Mouse (Mus musculus) forebrain, embryonic 12.5 days (tissue): ENCODE results near the gene Hyal1. TPM values are rescaled to one million over a fixed set of nuclear protein-coding genes. Genes with fewer than 3 reads are reported as not detected.
"Not testable (repeated sequence)": the region's sequence is repeated elsewhere in the genome, so short reads cannot be mapped to it uniquely, and the experiment has no call there.

Experiments used
- ATAC-seq: fragments of 200-750 bp; cut with Nextera tagmentation; 2 replicates; pipeline ENCODE4 v1.8.0; 2017; ENCODE audit warnings: moderate TSS enrichment; ENCODE audit not compliant: low FRiP score
- H3K27ac ChIP-seq: fragments of 300-500 bp; sonication (generic); 2 replicates; pipeline ENCODE4 v1.5.1; 2016; ENCODE audit warnings: mild to moderate bottlenecking
- H3K27me3 ChIP-seq: fragments of 300-500 bp; sonication (generic); 2 replicates; pipeline ENCODE4 v1.6.1; 2016; ENCODE audit warnings: mild to moderate bottlenecking
- H3K36me3 ChIP-seq: fragments of 300-500 bp; sonication (generic); replicated peaks from 2 replicates; pipeline ENCODE4 v1.6.1; 2016; ENCODE audit warnings: mild to moderate bottlenecking
- H3K4me1 ChIP-seq: fragments of 300-500 bp; sonication (generic); 2 replicates; pipeline ENCODE4 v1.6.1; 2016
- H3K4me2 ChIP-seq: fragments of 300-500 bp; sonication (generic); 2 replicates; pipeline ENCODE4 v1.6.1; 2016; ENCODE audit warnings: mild to moderate bottlenecking, moderate library complexity
- H3K4me3 ChIP-seq: fragments of 300-500 bp; sonication (generic); replicated peaks from 2 replicates; pipeline ENCODE4 v1.5.1; 2016; ENCODE audit warnings: mild to moderate bottlenecking
- H3K9ac ChIP-seq: fragments of 300-500 bp; sonication (generic); 2 replicates; pipeline ENCODE4 v1.6.1; 2016; ENCODE audit warnings: mild to moderate bottlenecking
- H3K9me3 ChIP-seq: fragments of 300-500 bp; sonication (generic); 2 replicates; pipeline ENCODE4 v1.6.1; 2016
- WGBS: fragments of 180-500 bp; shearing (Covaris S2); methylation state at CpG from one replicate; pipeline ENCODE4 v1.1.7; 2016; 5-methylcytosine and 5-hydroxymethylcytosine counted together
- polyA plus RNA-seq: library from polyadenylated mRNA; unstranded; fragments of >200 nt; fragmentation: Nextera tagmentation; extraction: Ambion mirVana; gene quantifications from 2 replicates; pipeline ENCODE4 v1.2.1, GENCODE M21; 2016

Gene Hyal1
- polyA plus RNA-seq, 1 experiment from 2014 or later = 8.4 TPM

DNA sequence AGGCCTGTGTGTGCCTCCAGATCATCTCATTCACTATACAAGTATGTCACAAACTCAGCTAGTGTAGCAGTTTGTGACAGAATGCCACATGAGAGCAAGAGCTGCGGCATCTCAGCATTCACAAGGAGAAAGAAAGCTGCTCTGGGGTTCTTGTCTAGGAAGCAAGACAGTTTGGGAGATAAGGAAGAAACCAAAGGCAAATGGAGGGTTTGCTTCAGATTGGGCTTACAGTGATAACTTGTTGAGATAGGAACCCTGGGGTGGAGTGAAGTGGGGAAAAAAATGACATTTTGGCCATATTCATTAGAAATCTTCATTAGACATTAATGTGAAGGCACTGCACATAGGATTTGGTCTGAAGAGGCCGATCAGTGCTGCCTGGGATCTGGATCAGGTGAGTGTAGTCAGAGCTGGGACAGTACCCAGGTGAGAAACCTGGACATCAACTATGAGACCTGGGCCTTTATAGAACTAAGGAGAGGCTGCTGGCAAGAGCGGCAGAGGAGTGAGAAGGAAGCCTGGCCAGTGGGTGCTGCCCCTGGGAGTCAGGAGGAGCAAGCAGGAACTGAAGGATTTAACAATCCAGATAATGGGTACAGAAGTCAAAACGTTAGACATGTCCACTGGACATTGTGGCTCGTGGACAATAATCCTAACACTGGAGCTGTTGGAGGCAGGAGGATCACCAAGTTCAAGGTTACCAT lies 23.9 kb upstream of the Hyal1 start:
- Histone ChIP-seq H3K27me3 (peaks cover 57% of the 10 kb centered on the region), H3K4me2 (peak overlapping the region; percentile 82), H3K4me1 (peaks cover 55% of the 10 kb centered on the region)

DNA sequence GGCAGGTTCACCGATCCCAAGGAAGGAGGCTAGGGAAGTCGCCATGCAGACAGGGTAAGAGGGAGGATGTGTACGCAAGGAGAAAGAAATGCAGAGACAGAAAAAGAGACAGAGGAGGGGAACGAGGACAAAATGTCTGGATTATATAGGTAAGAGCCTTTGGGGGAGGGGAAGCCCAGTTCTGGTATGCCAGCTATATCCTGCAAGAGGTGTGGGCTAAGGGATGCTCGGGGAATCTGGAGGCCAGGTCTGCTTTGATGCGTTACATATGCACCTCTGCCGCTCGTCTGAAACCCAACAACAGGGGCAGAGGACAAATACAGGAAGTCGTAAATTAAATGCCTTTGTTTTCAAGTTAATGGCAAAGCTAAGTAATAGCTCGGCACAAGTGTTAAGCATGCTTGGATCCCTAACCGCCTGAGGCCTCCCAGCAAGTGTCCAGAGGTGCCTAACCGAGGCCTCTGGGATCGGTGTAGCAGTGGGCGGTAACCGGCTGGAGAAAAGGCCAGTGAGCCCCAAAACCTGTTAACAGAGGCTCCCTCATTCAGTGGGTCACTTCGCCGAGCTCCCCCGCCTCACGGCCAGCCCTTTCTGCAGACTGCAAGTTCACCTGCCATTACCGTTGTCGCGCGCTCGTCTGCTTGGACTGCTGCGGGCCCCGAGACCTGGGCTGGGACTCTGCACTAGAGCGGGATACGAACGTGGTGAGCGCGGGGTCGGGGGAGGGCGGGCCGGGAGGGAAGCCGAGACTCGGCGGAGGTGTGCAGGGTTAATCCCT lies 23.0 kb upstream of the Hyal1 start:
- WGBS = 5% methylated on average over 37 of the region's 37 CpGs
- Histone ChIP-seq H3K9me3 (no peaks in the 10 kb centered on the region), H3K36me3 (peaks cover 18% of the 10 kb centered on the region), H3K4me2 (peak overlapping the region; percentile 82), H3K27ac (peak overlapping the region; percentile 92), H3K27me3 (peaks cover 48% of the 10 kb centered on the region), H3K4me1 (peaks cover 55% of the 10 kb centered on the region), H3K9ac (peak overlapping the region; percentile 80), H3K4me3 (peak overlapping the region; percentile 63)
- peak; percentile 78 for ATAC-seq

More for the DNA sequence above, 23.9 kb upstream of the Hyal1 start:
- Histone ChIP-seq H3K36me3 (peaks cover 9% of the 10 kb centered on the region), H3K9ac (no peak overlapping the region), H3K9me3 (no peaks in the 10 kb centered on the region), H3K27ac (no peak overlapping the region), H3K4me3 (peak overlapping the region; percentile 63; the same call in 1 of the 2 replicates)
- WGBS = 78% methylated on average over 5 of the region's 5 CpGs
- no peak for ATAC-seq

DNA sequence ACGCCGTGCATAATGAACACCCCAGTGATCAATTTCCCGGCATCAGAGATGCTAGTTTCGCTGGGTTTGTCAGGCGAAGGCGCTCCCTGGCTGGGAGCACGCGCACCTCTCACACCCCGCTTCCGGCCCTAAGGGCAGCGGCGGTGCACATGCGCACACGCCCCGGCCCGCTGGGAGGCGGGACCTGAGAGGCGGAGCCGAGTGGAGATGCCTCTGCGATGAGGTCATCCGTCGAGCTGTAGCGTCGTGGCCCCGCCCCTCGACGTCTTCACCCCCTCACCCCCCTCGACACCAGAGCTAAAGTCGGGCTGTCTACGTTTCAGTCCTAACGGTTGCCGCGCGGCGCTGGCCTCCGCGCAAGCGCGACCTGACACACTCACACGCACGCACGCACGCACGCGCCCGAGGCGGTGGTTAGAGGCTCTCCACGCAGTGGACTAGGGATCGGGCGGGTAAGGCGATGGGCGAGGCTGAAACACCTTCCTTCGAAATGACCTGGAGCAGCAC lies 22.4 kb upstream of the Hyal1 start:
- peak; percentile 92 for ATAC-seq
- Histone ChIP-seq H3K4me1 (peaks cover 55% of the 10 kb centered on the region), H3K9me3 (no peaks in the 10 kb centered on the region), H3K9ac (peak overlapping the region; percentile 80), H3K36me3 (peaks cover 25% of the 10 kb centered on the region), H3K4me2 (peak overlapping the region; percentile 82), H3K27me3 (peaks cover 42% of the 10 kb centered on the region), H3K27ac (peak overlapping the region; percentile 92), H3K4me3 (peak overlapping the region; percentile 63)
- WGBS = under 1% methylated on average over 51 of the region's 53 CpGs

DNA sequence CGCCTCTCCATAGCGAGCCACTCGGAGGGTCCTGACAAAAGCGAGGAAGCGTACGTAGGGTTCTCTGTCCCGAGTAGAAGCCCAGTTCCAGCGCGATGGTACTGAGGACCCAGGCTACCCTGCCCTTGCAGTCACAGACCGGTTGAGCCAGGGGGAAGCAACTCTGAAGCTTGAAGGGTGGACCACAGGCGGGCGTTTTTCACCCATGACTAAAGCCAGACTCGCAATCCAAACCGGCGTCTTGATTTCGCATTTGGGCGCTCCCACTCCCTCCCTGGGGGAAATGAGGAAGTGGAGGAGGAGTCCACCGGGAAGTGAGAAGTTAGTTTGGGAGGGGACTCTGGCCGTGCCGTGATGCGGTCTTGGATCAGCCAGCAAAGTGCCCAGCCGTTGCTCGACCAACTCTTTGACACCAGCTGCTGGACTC lies 21.7 kb upstream of the Hyal1 start:
- Histone ChIP-seq H3K27ac (peak overlapping the region; percentile 92), H3K4me1 (peaks cover 55% of the 10 kb centered on the region), H3K9me3 (no peaks in the 10 kb centered on the region), H3K9ac (peak overlapping the region; percentile 80), H3K4me2 (peak overlapping the region; percentile 82), H3K27me3 (peaks cover 35% of the 10 kb centered on the region), H3K36me3 (peaks cover 31% of the 10 kb centered on the region), H3K4me3 (peak overlapping the region; percentile 63)
- ATAC-seq = peak; percentile 39
- WGBS = under 1% methylated on average over 23 of the region's 23 CpGs

DNA sequence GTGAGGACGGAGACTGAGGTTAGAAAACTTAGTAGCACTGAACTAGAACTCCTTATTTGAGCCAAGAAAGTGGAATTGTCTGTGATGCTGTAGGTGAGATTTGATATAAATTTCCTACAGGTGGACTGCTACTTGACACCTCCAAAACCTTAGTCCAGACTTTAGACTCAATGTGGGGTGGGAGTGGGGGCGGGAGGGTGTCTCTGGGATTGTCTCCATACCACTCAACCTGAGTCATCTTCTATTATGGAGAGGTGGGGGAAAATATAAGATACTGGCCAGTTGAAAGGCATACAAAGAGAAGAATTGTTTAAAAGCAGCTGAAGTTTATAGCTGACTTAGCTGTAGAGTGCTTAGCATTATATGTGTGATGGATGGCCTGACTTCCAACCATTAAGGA lies 21.0 kb upstream of the Hyal1 start:
- Histone ChIP-seq H3K4me1 (peaks cover 55% of the 10 kb centered on the region), H3K27ac (0 out of 2 replicates have a peak overlapping the region, but pooled peaks have one; percentile 92), H3K27me3 (peaks cover 28% of the 10 kb centered on the region), H3K4me2 (peak overlapping the region; percentile 82), H3K4me3 (peak overlapping the region; percentile 63), H3K36me3 (peaks cover 38% of the 10 kb centered on the region), H3K9ac (peak overlapping the region; percentile 80), H3K9me3 (no peaks in the 10 kb centered on the region)
- ATAC-seq = no peak
- 50% methylated on average over 2 of the region's 2 CpGs for WGBS

DNA sequence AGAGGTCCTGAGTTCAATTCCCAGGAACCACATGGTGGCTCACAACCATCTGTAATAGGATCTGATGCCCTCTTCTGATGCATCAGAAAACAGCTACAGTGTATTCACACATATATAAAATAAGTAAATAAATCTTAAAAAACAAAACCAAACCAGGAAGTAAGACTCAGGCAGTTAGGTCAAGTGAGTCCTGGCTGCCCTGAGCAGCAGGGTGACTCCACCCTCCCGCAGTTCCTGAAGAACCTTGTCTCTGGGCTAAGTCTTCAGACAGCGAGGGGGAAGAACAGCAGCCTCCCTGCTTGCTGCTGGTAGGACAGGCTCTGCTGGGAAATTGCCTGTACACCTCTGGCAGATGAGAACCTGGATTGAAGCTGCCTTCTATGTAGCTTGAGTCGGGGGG lies 20.4 kb upstream of the Hyal1 start:
- Histone ChIP-seq H3K9ac (peak overlapping the region; percentile 80; the same call in 1 of the 2 replicates), H3K4me1 (peaks cover 50% of the 10 kb centered on the region), H3K36me3 (peaks cover 44% of the 10 kb centered on the region), H3K27me3 (peaks cover 22% of the 10 kb centered on the region), H3K27ac (no peak overlapping the region), H3K4me2 (peak overlapping the region; percentile 82), H3K4me3 (0 out of 2 replicates have a peak overlapping the region, but pooled peaks have one; percentile 63), H3K9me3 (no peaks in the 10 kb centered on the region)
- 85% methylated on average over 3 of the region's 3 CpGs for WGBS
- no peak for ATAC-seq

DNA sequence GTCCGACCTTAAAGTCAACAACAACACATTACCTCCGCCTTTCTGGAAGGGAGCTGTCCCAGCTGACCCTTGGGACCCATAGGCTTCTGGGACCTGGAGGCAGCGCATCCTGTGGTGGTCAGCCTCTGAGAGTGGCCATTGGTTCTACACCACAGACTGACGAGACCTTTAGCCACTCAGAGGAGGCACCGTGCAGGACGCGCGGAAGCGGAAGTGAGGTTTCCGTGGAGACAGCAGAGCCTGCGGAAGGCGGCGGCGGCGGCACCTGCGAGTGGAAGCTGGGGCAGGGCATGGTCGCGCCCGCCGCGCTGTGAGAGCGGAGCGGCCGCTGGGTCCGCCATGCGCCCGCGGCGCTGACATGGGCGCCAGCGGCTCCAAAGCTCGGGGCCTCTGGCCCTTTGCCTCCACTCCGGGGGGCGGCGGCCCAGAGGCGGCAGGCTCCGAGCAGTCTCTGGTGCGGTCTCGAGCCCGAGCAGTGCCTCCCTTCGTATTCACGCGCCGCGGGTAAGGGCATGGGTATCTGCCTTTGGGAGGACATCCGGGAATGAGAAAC lies 13.6 kb upstream of the Hyal1 start, which contains the start of gene Tusc2:
Tusc2 (plus strand) TSS at position 227 of the 553 bp plus-strand sequence.
- Histone ChIP-seq H3K4me1 (peaks cover 33% of the 10 kb centered on the region), H3K36me3 (peaks cover 67% of the 10 kb centered on the region), H3K27ac (peak within 1 kb of the TSS; percentile 57; the same call in 1 of the 2 replicates), H3K9ac (peak within 1 kb of the TSS; percentile 89), H3K4me2 (peak within 1 kb of the TSS; percentile 83), H3K27me3 (no peaks in the 10 kb centered on the region), H3K4me3 (peak within 1 kb of the TSS; percentile 96), H3K9me3 (no peaks in the 10 kb centered on the region)
- peak; percentile 97 for ATAC-seq
- WGBS = under 1% methylated on average over 45 of the region's 46 CpGs

DNA sequence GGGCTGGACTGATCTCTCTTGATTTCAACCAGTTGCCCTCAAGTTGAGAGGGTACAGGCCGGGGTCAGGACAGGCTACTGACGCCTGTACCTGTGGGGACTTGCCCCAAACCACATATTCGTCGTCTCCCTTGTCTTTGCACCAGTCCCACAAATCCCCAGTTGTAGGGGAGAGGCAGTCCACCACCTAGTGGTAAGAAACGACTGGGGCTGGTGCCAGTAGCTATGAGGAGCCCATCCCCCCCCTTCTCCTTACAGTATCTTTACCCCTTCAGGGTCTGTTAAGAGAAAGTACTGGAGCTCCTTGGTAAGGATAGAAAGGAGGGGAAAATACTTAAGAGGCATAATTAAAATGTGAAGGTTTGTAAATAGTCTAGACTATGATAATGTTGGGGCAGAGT lies 11.2 kb upstream of the Hyal1 start:
- H3K9ac ChIP-seq, H3K27me3 ChIP-seq, H3K4me3 ChIP-seq, ATAC-seq, H3K9me3 ChIP-seq, H3K4me2 ChIP-seq: not testable (repeated sequence)
- WGBS = 50% methylated on average over 5 of the region's 5 CpGs
- H3K36me3 ChIP-seq = peaks cover 45% of the 10 kb centered on the region
- H3K27ac ChIP-seq = 0 out of 2 replicates have a peak overlapping the region, but pooled peaks have one; percentile 8
- H3K4me1 ChIP-seq = peaks cover 46% of the 10 kb centered on the region

DNA sequence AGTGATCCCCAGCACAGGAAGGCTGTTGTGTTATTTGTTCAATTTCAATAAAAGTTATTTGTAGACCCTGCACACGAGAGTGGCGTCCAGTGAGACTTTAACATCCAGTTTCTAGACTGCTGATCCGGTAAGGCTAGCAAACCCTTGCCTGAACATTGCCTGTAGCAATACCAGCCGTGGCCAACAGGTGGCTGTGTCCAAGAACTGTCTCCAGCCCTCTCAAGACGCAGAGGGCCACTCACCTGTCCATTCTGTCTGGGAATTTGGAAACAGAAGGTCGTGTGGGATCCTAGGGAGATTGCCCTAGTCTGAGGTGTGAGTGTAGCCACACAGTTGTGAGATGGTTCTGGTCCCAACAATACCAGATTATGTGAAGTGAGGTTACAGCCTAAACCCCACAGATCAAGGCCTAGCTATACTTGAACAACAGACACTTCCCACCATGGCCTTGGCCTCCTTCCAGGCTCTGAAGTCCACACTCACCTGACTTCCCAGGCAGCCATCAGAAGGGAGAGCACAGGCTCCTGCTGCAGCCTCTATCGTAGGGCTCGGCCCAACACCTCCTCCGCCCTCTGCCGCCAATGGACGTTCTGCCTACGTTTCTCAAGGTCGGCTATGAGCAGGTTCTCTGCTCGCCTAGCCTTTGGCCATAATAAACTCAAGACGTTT lies 10.6 kb upstream of the Hyal1 start:
- H3K4me3 ChIP-seq = no peak overlapping the region
- no peaks in the 10 kb centered on the region for H3K9me3 ChIP-seq
- WGBS = 61% methylated on average over 15 of the region's 15 CpGs
- H3K36me3 ChIP-seq = peaks cover 45% of the 10 kb centered on the region
- H3K9ac ChIP-seq = no peak overlapping the region
- peaks cover 52% of the 10 kb centered on the region for H3K4me1 ChIP-seq
- no peak overlapping the region for H3K27ac ChIP-seq
- H3K27me3 ChIP-seq = no peaks in the 10 kb centered on the region
- no peak overlapping the region for H3K4me2 ChIP-seq
- no peak for ATAC-seq

DNA sequence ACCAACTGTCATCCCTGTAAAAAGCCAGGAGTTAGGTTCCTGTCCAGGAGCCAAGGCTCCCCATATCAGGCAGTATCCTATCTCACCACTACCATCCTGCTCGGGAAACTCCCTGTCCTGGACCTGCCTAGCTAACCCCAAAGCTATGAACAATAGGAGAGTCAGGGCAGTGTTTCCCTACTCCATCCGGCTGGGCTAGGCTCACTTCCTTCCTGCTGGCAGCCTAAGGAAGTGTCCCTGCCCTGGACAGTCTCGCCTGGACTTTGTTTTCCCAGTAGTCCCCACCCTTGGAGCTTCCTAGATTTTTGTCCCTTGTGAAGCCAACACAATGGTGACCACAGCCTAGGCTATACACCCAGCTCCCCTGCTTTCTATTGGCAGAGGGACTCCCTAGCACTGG lies 9.9 kb upstream of the Hyal1 start:
- no peaks in the 10 kb centered on the region for H3K9me3 ChIP-seq
- 71% methylated on average over 3 of the region's 3 CpGs for WGBS
- H3K4me1 ChIP-seq = peaks cover 59% of the 10 kb centered on the region
- H3K27me3 ChIP-seq = no peaks in the 10 kb centered on the region
- H3K9ac ChIP-seq = no peak overlapping the region
- no peak overlapping the region for H3K4me3 ChIP-seq
- H3K36me3 ChIP-seq = peaks cover 45% of the 10 kb centered on the region
- H3K4me2 ChIP-seq = no peak overlapping the region
- no peak for ATAC-seq
- H3K27ac ChIP-seq = peak overlapping the region; percentile 54; the same call in 1 of the 2 replicates

DNA sequence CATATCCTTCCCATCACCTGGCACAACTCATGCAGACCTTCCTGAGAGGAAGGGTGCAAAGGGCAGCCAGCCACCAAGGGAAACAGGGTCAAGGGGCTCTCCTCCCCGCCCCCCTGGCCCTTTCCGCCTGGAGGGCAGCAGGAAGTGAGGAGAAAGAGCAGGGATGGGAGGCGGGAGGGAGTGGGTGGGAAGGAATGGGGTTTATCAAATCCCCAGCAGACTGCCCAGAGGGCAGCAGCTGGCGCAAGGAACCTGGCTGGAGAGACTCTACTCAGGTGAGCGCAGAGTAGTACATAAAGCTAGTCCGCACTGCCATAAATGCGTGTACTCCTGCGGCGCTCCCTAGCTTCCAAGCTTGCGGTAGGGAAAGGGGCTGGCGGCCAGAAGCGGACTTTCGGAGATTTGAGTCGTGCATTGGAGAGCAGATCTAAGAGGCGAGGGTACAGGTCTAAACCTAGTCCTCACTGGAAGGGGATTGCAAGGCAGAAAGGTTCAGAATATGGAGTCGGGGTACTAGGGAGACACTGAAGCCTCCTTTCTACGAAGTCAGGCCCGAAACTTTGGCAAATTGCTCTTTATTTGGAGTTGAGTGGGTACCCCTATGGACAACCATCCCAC lies 8.9 kb upstream of the Hyal1 start, which contains the start of gene Hyal2:
Hyal2 (plus strand) TSS at position 244 of the 618 bp plus-strand sequence.
- ATAC-seq = no peak
- Histone ChIP-seq H3K9ac (peak within 1 kb of the TSS; percentile 84), H3K27ac (peak within 1 kb of the TSS; percentile 86), H3K9me3 (no peaks in the 10 kb centered on the region), H3K27me3 (no peaks in the 10 kb centered on the region), H3K4me2 (peak within 1 kb of the TSS; percentile 88), H3K4me3 (peak within 1 kb of the TSS; percentile 82), H3K36me3 (peaks cover 49% of the 10 kb centered on the region), H3K4me1 (peaks cover 60% of the 10 kb centered on the region)
- WGBS = 4% methylated on average over 18 of the region's 18 CpGs
